Mouse (Mus musculus): ENCODE measurements around the gene Psmc5.

DNA sequence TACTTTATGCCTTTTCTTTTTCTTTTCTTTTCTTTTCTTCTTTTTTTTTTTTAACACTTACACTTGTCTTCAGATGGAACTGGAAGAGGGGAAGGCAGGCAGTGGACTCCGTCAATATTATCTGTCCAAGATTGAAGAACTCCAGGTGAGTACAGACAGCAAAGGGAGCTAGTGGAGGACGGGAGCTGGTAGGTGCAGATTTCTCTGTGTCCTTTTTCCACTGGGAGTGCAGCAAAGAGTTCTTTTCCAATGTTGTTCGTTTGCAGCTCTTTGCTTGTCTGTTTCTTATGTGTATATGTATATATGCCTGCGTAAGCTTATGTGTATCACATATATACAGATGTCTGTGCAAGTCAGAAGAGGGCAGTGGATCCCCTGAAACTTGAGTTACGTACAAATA, 821 bp downstream of the Psmc5 start:
- TF ChIP-seq CTCF (IDR thresholded peaks at IDR 0.05; ENCODE audit: low read depth) = no peak
- TF ChIP-seq EP300 (IDR thresholded peaks at IDR 0.05; ENCODE audit: low read depth) = no peak

Data from liver, postnatal 0 days (tissue).